Mouse (Mus musculus) limb, embryonic 14.5 days (tissue): ENCODE measurements around the gene Tpsg1. TPM values are rescaled to one million over a fixed set of nuclear protein-coding genes. Genes with fewer than 3 reads are reported as not detected.

Experiments
- ATAC-seq: fragments of 200-750 bp; cut with Nextera tagmentation; 2 replicates; pipeline ENCODE4 v1.8.0; 2017; ENCODE audit warnings: low read depth, moderate number of reproducible peaks, moderate TSS enrichment; ENCODE audit not compliant: low FRiP score
- DNase-seq: peaks from one replicate; pipeline ENCODE4 v3.0.0-alpha.2; 2015; ENCODE audit warnings: low spot score
- H3K27ac ChIP-seq: fragments of 300-500 bp; sonication (generic); replicated peaks from 2 replicates; pipeline ENCODE4 v1.5.1; 2014; ENCODE audit warnings: low read depth, mild to moderate bottlenecking, low read length, moderate library complexity, mixed read lengths
- H3K27me3 ChIP-seq: fragments of 300-500 bp; sonication (generic); 2 replicates; pipeline ENCODE4 v1.6.1; 2014; ENCODE audit warnings: low read length, mixed read lengths; ENCODE audit not compliant: control insufficient read depth, insufficient read depth
- H3K36me3 ChIP-seq: fragments of 300-500 bp; sonication (generic); 2 replicates; pipeline ENCODE4 v1.6.1; 2014; ENCODE audit warnings: mild to moderate bottlenecking, low read length, moderate library complexity, mixed read lengths; ENCODE audit not compliant: control insufficient read depth, insufficient read depth
- H3K4me1 ChIP-seq: fragments of 300-500 bp; sonication (generic); 2 replicates; pipeline ENCODE4 v1.6.1; 2014; ENCODE audit warnings: antibody characterized with exemption, low read length, mixed read lengths; ENCODE audit not compliant: control insufficient read depth, insufficient read depth
- H3K4me2 ChIP-seq: fragments of 300-500 bp; sonication (generic); replicated peaks from 2 replicates; pipeline ENCODE4 v1.6.1; 2014; ENCODE audit warnings: low read depth, mild to moderate bottlenecking, low read length, moderate library complexity; ENCODE audit not compliant: severe bottlenecking
- H3K4me3 ChIP-seq: fragments of 300-500 bp; sonication (generic); replicated peaks from 2 replicates; pipeline ENCODE4 v1.5.1; 2014; ENCODE audit warnings: low read length
- H3K9ac ChIP-seq: fragments of 300-500 bp; sonication (generic); 2 replicates; pipeline ENCODE4 v1.6.1; 2014; ENCODE audit warnings: mild to moderate bottlenecking, low read depth, low read length, moderate library complexity; ENCODE audit not compliant: severe bottlenecking
- H3K9me3 ChIP-seq: fragments of 300-500 bp; sonication (generic); 2 replicates; pipeline ENCODE4 v1.6.1; 2016; ENCODE audit warnings: low read length; ENCODE audit not compliant: control insufficient read depth
- POLR2A ChIP-seq: fragments of 200-500 bp; IDR thresholded peaks from 2 replicates; pipeline ENCODE4 v1.8.0; 2012; ENCODE audit warnings: inconsistent platforms, mild to moderate bottlenecking, moderate library complexity, borderline replicate concordance; ENCODE audit not compliant: insufficient read depth, insufficient read length; ENCODE audit errors: extremely low read depth
- WGBS: fragments of 180-500 bp; shearing (Covaris S2); extraction: QIAGEN DNeasy Blood & Tissue Kit; methylation state at CpG from one replicate; pipeline ENCODE4 v1.1.7; 2014; 5-methylcytosine and 5-hydroxymethylcytosine counted together
- polyA plus RNA-seq, 2 experiments: library from polyadenylated mRNA; depleted of rRNA in 1 of 2; stranded (reverse) in 1 of 2; unstranded in 1 of 2; fragments of >200 nt; fragmentation: Nextera tagmentation in 1 of 2; extraction: Ambion mirVana in 1 of 2; gene quantifications; 2 replicates each; pipeline versions ENCODE4 v1.2.1 to v1.2.3; 2012 to 2014

The Tpsg1 gene
- polyA plus RNA-seq, 2 experiments, result 11.3 to 14.6 TPM

DNA sequence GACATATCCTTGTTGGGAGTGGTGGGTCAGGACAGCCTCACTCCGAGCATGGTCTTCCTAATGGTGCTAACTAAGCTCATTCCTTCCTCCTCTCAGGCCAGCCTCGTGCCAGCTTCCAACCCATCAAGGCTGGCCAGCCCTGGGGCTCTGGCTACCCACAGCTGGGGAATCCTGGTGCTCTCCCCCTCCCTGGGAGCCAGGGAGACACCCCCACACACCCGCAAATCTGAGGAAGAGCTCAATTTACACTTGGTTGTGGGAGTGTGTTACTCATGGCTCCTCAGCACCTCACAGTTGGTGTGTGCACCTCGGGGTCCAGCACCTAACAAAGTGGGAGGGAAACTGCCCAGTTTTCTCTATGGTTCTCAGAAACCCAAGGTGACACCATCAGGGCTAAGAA lies 42.2 kb downstream of the Tpsg1 start:
- Histone ChIP-seq H3K9me3 (no peaks in the 10 kb centered on the region), H3K4me1 (peaks cover 60% of the 10 kb centered on the region), H3K4me3 (no peak overlapping the region), H3K4me2 (no peak overlapping the region), H3K27me3 (no peaks in the 10 kb centered on the region), H3K9ac (no peak overlapping the region), H3K27ac (peak overlapping the region; percentile 16; the same call in 1 of the 2 replicates), H3K36me3 (no peaks in the 10 kb centered on the region)
- TF ChIP-seq POLR2A, result no peak
- DNase-seq, result no peak
- no peak for ATAC-seq
- WGBS, result 45% methylated on average over 4 of the region's 4 CpGs

- DNase-seq (no peak), ATAC-seq (no peak)
- WGBS, result 63% methylated on average over 4 of the region's 4 CpGs
- no peak overlapping the region for H3K4me3 ChIP-seq
- no peaks in the 10 kb centered on the region for H3K27me3 ChIP-seq
- H3K9me3 ChIP-seq, result no peaks in the 10 kb centered on the region
- TF ChIP-seq POLR2A, result no peak
- 0 out of 2 replicates have a peak overlapping the region, but pooled peaks have one; percentile 5 for H3K27ac ChIP-seq
- peaks cover 65% of the 10 kb centered on the region for H3K4me1 ChIP-seq
- no peak overlapping the region for H3K4me2 ChIP-seq
- no peaks in the 10 kb centered on the region for H3K36me3 ChIP-seq
- no peak overlapping the region; the same call in 1 of the 2 replicates for H3K9ac ChIP-seq
Observed at GRCm38 (mm10) chr17:25414209-25414608, 45.1 kb downstream of the Tpsg1 start.

- peak overlapping the region; percentile 79 for H3K27ac ChIP-seq
- no peaks in the 10 kb centered on the region for H3K36me3 ChIP-seq
- H3K9me3 ChIP-seq, result no peaks in the 10 kb centered on the region
- H3K4me3 ChIP-seq, result no peak overlapping the region
- DNase-seq, result no peak
- H3K9ac ChIP-seq, result no peak overlapping the region
- no peak for TF ChIP-seq POLR2A
- H3K4me1 ChIP-seq, result peaks cover 67% of the 10 kb centered on the region
- 25% methylated on average over 3 of the region's 3 CpGs for WGBS
- no peak for ATAC-seq
- H3K27me3 ChIP-seq, result no peaks in the 10 kb centered on the region
- peak overlapping the region; percentile 11 for H3K4me2 ChIP-seq
Observed at GRCm38 (mm10) chr17:25414917-25415316, 45.8 kb downstream of the Tpsg1 start.

GRCm38 (mm10) chr17:25415421-25415913 lies 46.4 kb downstream of the Tpsg1 start:
- DNase-seq (no peak), ATAC-seq (peak; percentile 65)
- H3K36me3 ChIP-seq, result no peaks in the 10 kb centered on the region; the same call in 1 of the 2 replicates
- H3K27ac ChIP-seq, result peak overlapping the region; percentile 79
- peak overlapping the region; percentile 34 for H3K4me2 ChIP-seq
- no peaks in the 10 kb centered on the region for H3K9me3 ChIP-seq
- WGBS, result 3% methylated on average over 5 of the region's 6 CpGs
- H3K27me3 ChIP-seq, result no peaks in the 10 kb centered on the region
- peak overlapping the region; percentile 34 for H3K9ac ChIP-seq
- no peak overlapping the region for H3K4me3 ChIP-seq
- peaks cover 68% of the 10 kb centered on the region for H3K4me1 ChIP-seq
- TF ChIP-seq POLR2A, result no peak

GRCm38 (mm10) chr17:25416219-25416618 lies 47.1 kb downstream of the Tpsg1 start:
- no peak overlapping the region for H3K4me3 ChIP-seq
- H3K27me3 ChIP-seq, result no peaks in the 10 kb centered on the region
- H3K4me2 ChIP-seq, result peak overlapping the region; percentile 34
- ATAC-seq, result no peak
- H3K9ac ChIP-seq, result peak overlapping the region; percentile 34; the same call in 1 of the 2 replicates
- peak; percentile 52 for DNase-seq
- no peak for TF ChIP-seq POLR2A
- no peaks in the 10 kb centered on the region for H3K9me3 ChIP-seq
- peak overlapping the region; percentile 79 for H3K27ac ChIP-seq
- 10% methylated on average over 3 of the region's 3 CpGs for WGBS
- peaks cover 69% of the 10 kb centered on the region for H3K4me1 ChIP-seq
- no peaks in the 10 kb centered on the region; the same call in 1 of the 2 replicates for H3K36me3 ChIP-seq
